Mouse (Mus musculus) bone marrow, adult 2 months (tissue): ENCODE measurements at regions not wholly inside any gene's neighbourhood (a gene's known extent, or its start where the extent isn't known, plus 50 kb on each side); places are given as distances from the start of the nearest gene placed in this dataset.

Experiments used
- H3K27ac ChIP-seq: fragments of 200-500 bp; 2 replicates; pipeline ENCODE4 v1.5.1; 2012; ENCODE audit warnings: low read depth, mild to moderate bottlenecking, control low read depth, inconsistent platforms, low read length; ENCODE audit not compliant: control insufficient read depth, poor library complexity, insufficient read depth
- H3K4me1 ChIP-seq: fragments of 200-500 bp; 2 replicates; pipeline ENCODE4 v1.6.1; 2011; ENCODE audit warnings: low read length; ENCODE audit not compliant: control insufficient read depth, insufficient read depth
- H3K4me3 ChIP-seq: fragments of 200-500 bp; replicated peaks from 2 replicates; pipeline ENCODE3; 2011; ENCODE audit warnings: mild to moderate bottlenecking, low read depth, low read length, control low read depth; ENCODE audit not compliant: control insufficient read depth
- CTCF ChIP-seq: fragments of 200-500 bp; IDR thresholded peaks from 2 replicates; pipeline ENCODE4 v1.5.1; 2011; ENCODE audit warnings: low read length, control low read depth; ENCODE audit not compliant: control insufficient read depth, insufficient read depth
- POLR2A ChIP-seq: fragments of 200-500 bp; IDR thresholded peaks from 2 replicates; pipeline ENCODE4 v1.6.1; 2011; ENCODE audit warnings: low read depth, mild to moderate bottlenecking, control low read depth, low read length, borderline replicate concordance; ENCODE audit not compliant: control insufficient read depth
- whole genome bisulfite sequencing: fragments of 180-500 bp; shearing (Covaris S2); methylation state at CpG from one replicate; pipeline ENCODE4 v1.1.7; 2018; 5-methylcytosine and 5-hydroxymethylcytosine counted together

- H3K27ac ChIP-seq, result no peak overlapping the region
- 82% methylated on average over 4 of the region's 4 CpGs for WGBS
- TF ChIP-seq CTCF (no peak), POLR2A (no peak)
- no peaks in the 10 kb centered on the region for H3K4me1 ChIP-seq
- H3K4me3 ChIP-seq, result no peak overlapping the region
Measured at GRCm38 (mm10) chr1:88780262-88780661, 78.2 kb upstream of the Arl4c start.

GRCm38 (mm10) chr1:88783083-88783482 is 81.1 kb upstream of the Arl4c start:
- no peak for TF ChIP-seq POLR2A
- TF ChIP-seq CTCF, result no peak
- H3K4me1 ChIP-seq, result no peaks in the 10 kb centered on the region
- no peak overlapping the region for H3K27ac ChIP-seq
- 71% methylated on average over 4 of the region's 4 CpGs for WGBS
- H3K4me3 ChIP-seq, result no peak overlapping the region

- H3K4me3 ChIP-seq, result no peak overlapping the region
- TF ChIP-seq POLR2A (no peak), CTCF (no peak)
- no peaks in the 10 kb centered on the region for H3K4me1 ChIP-seq
- WGBS, result 45% methylated on average over 4 of the region's 5 CpGs
- H3K27ac ChIP-seq, result no peak overlapping the region
Measured at GRCm38 (mm10) chr1:88784866-88785620, 83.0 kb upstream of the Arl4c start.

- Histone ChIP-seq H3K27ac (no peak overlapping the region), H3K4me1 (no peaks in the 10 kb centered on the region), H3K4me3 (no peak overlapping the region)
- TF ChIP-seq CTCF (no peak), POLR2A (no peak)
- 41% methylated on average over 14 of the region's 14 CpGs for WGBS
Measured at GRCm38 (mm10) chr1:88786066-88786465, 84.0 kb upstream of the Arl4c start.

- TF ChIP-seq POLR2A (no peak), CTCF (no peak)
- Histone ChIP-seq H3K4me3 (no peak overlapping the region), H3K27ac (no peak overlapping the region), H3K4me1 (no peaks in the 10 kb centered on the region)
- WGBS, result 83% methylated on average over 7 of the region's 7 CpGs
Measured at GRCm38 (mm10) chr1:88790674-88791073, 88.7 kb upstream of the Arl4c start.

DNA sequence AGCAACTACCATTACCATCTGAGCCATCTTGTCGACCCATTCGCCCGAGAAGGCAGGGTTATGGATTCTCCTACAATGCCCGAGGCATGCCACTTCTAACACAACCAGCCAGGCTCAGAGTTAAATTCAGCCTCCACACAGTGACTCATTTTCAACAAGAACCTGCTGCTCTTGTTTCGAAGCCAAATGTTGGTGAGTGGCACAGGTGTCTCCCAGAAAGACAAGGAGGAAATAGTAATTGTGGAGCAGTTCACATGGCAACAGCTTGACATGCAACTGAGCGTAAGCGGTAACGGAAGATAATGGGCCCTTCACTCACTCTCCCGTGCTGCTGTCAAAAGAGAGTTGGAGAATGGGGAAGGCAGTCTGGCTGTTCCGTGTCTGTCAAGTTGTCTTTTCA is 92.9 kb upstream of the Arl4c start:
- Histone ChIP-seq H3K4me3 (no peak overlapping the region), H3K4me1 (no peaks in the 10 kb centered on the region), H3K27ac (no peak overlapping the region)
- 85% methylated on average over 10 of the region's 10 CpGs for WGBS
- TF ChIP-seq POLR2A, result no peak
- TF ChIP-seq CTCF, result no peak

GRCm38 (mm10) chr1:88798473-88798872 is 96.5 kb upstream of the Arl4c start:
- H3K4me1 ChIP-seq, result no peaks in the 10 kb centered on the region
- H3K4me3 ChIP-seq, result no peak overlapping the region
- no peak overlapping the region for H3K27ac ChIP-seq
- 84% methylated on average over 14 of the region's 14 CpGs for WGBS
- TF ChIP-seq CTCF, result no peak
- no peak for TF ChIP-seq POLR2A

- WGBS, result 85% methylated on average over 8 of the region's 8 CpGs
- H3K4me3 ChIP-seq, result no peak overlapping the region
- no peak for TF ChIP-seq CTCF
- TF ChIP-seq POLR2A, result no peak
- H3K4me1 ChIP-seq, result no peaks in the 10 kb centered on the region
- no peak overlapping the region for H3K27ac ChIP-seq
Measured at GRCm38 (mm10) chr1:88798874-88799273, 96.9 kb upstream of the Arl4c start.

- no peaks in the 10 kb centered on the region for H3K4me1 ChIP-seq
- H3K4me3 ChIP-seq, result no peak overlapping the region
- no peak overlapping the region for H3K27ac ChIP-seq
- TF ChIP-seq POLR2A, result no peak
- no peak for TF ChIP-seq CTCF
- WGBS, result 81% methylated on average over 7 of the region's 7 CpGs
Measured at GRCm38 (mm10) chr1:88799343-88799742, 97.3 kb upstream of the Arl4c start.
